Mouse (Mus musculus): ENCODE measurements around the gene Ywhah.

GRCm38 (mm10) chr5:33003500-33003899 is 15.1 kb upstream of the Ywhah start:
- TF ChIP-seq EP300 (IDR thresholded peaks at IDR 0.05; ENCODE audit: low read depth) (no peak), CTCF (IDR thresholded peaks at IDR 0.05; ENCODE audit: low read depth) (no peak)
